Mouse (Mus musculus): ENCODE data around the gene Olfr800. TPM values are rescaled to one million over a fixed set of nuclear protein-coding genes. Genes with fewer than 3 reads are reported as not detected.

Olfr800 gene
- polyA plus RNA-seq, 2 experiments: not detected

DNA sequence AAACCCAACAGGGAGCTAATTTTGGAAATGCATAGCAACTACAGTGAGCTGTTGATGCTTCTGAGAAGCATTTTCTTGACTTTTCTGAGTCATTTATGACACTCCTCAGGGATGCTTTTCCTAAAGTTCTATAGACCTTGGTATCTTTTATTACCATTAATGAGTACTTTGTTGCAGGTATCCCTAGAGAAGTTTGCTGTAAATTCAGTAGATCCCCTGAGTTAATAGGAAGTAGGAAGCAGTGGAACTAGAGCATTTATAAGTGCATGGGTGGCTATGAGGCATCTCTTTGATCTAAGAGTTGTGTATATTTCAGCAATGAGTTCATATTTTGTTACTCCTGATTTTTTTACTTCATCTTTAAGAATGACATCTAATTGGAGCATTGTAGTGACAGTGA lies 45.4 kb downstream of the Olfr800 start, which contains the start of gene Olfr804:
Gene Olfr804 (plus strand): TSS at position 301 of the 400 bp plus-strand sequence.
- TF ChIP-seq CTCF (IDR thresholded peaks at IDR 0.05; ENCODE audit: low read depth) (no peak), EP300 (IDR thresholded peaks at IDR 0.05; ENCODE audit: low read depth) (no peak)
- no peak within 1 kb of the TSS for H3K27ac ChIP-seq
- no peak for ATAC-seq (ENCODE audit: insufficient read depth)
- H3K27me3 ChIP-seq (ENCODE audit: control insufficient read depth, insufficient read depth, low read length): no peaks in the 10 kb centered on the region
- no peaks in the 10 kb centered on the region for H3K36me3 ChIP-seq (replicated peaks; ENCODE audit: control insufficient read depth, insufficient read depth, low read depth)
- H3K4me2 ChIP-seq (ENCODE audit: low read depth): no peak within 1 kb of the TSS
- no peak within 1 kb of the TSS for H3K9ac ChIP-seq (replicated peaks)
- H3K4me3 ChIP-seq (ENCODE audit: insufficient read depth in 1 of 2, low read depth in 2 of 2, low read length in 2 of 2): no peak within 1 kb of the TSS
- no peak for DNase-seq (ENCODE audit: low read depth in 3 of 3, low spot score in 3 of 3)
- H3K9me3 ChIP-seq (ENCODE audit: control insufficient read depth, low read length): no peaks in the 10 kb centered on the region
- H3K4me1 ChIP-seq (replicated peaks; ENCODE audit: control insufficient read depth in 2 of 2, insufficient read depth in 2 of 2, low read length in 1 of 2): no peaks in the 10 kb centered on the region

Other genes with a start within 250 kb of the Olfr800 start
- not detected in 2 replicates for gene Olfr786, start 230.4 kb upstream of the Olfr800 start, polyA plus RNA-seq (2012; rRNA removed)
- not detected in 2 replicates for gene Olfr786, start 230.4 kb upstream of the Olfr800 start, polyA plus RNA-seq (2014; fragmentation: Nextera tagmentation; extraction: Ambion mirVana)
- not detected in 2 replicates for gene Olfr787, start 195.8 kb upstream of the Olfr800 start, polyA plus RNA-seq (2012; rRNA removed)
- gene Olfr787, start 195.8 kb upstream of the Olfr800 start, polyA plus RNA-seq (2014; fragmentation: Nextera tagmentation; extraction: Ambion mirVana): not detected in 2 replicates
- gene Olfr788, start 186.7 kb upstream of the Olfr800 start, polyA plus RNA-seq (2012; rRNA removed): not detected in 2 replicates
- not detected in 2 replicates for gene Olfr788, start 186.7 kb upstream of the Olfr800 start, polyA plus RNA-seq (2014; fragmentation: Nextera tagmentation; extraction: Ambion mirVana)
- gene Olfr789, start 172.9 kb upstream of the Olfr800 start, polyA plus RNA-seq (2012; rRNA removed): not detected in 2 replicates
- gene Olfr789, start 172.9 kb upstream of the Olfr800 start, polyA plus RNA-seq (2014; fragmentation: Nextera tagmentation; extraction: Ambion mirVana): not detected in 2 replicates
- gene Olfr790, start 159.2 kb upstream of the Olfr800 start, polyA plus RNA-seq (2012; rRNA removed): not detected in 2 replicates
- gene Olfr790, start 159.2 kb upstream of the Olfr800 start, polyA plus RNA-seq (2014; fragmentation: Nextera tagmentation; extraction: Ambion mirVana): not detected in 2 replicates
- not detected in 2 replicates for gene Olfr791, start 135.9 kb upstream of the Olfr800 start, polyA plus RNA-seq (2012; rRNA removed)
- not detected in 2 replicates for gene Olfr791, start 135.9 kb upstream of the Olfr800 start, polyA plus RNA-seq (2014; fragmentation: Nextera tagmentation; extraction: Ambion mirVana)
- not detected in 2 replicates for gene Olfr792, start 118.5 kb upstream of the Olfr800 start, polyA plus RNA-seq (2012; rRNA removed)
- not detected in 2 replicates for gene Olfr792, start 118.5 kb upstream of the Olfr800 start, polyA plus RNA-seq (2014; fragmentation: Nextera tagmentation; extraction: Ambion mirVana)
- not detected in 2 replicates for gene Olfr794, start 90.0 kb upstream of the Olfr800 start, polyA plus RNA-seq (2012; rRNA removed)
- gene Olfr794, start 90.0 kb upstream of the Olfr800 start, polyA plus RNA-seq (2014; fragmentation: Nextera tagmentation; extraction: Ambion mirVana): not detected in 2 replicates
- not detected in 2 replicates for gene Olfr796, start 45.1 kb upstream of the Olfr800 start, polyA plus RNA-seq (2012; rRNA removed)
- not detected in 2 replicates for gene Olfr796, start 45.1 kb upstream of the Olfr800 start, polyA plus RNA-seq (2014; fragmentation: Nextera tagmentation; extraction: Ambion mirVana)
- not detected in 2 replicates for gene Olfr798, start 29.8 kb upstream of the Olfr800 start, polyA plus RNA-seq (2012; rRNA removed)
- gene Olfr798, start 29.8 kb upstream of the Olfr800 start, polyA plus RNA-seq (2014; fragmentation: Nextera tagmentation; extraction: Ambion mirVana): not detected in 2 replicates
- not detected in 2 replicates for gene Olfr799, start 20.2 kb upstream of the Olfr800 start, polyA plus RNA-seq (2012; rRNA removed)
- not detected in 2 replicates for gene Olfr799, start 20.2 kb upstream of the Olfr800 start, polyA plus RNA-seq (2014; fragmentation: Nextera tagmentation; extraction: Ambion mirVana)
- not detected in 2 replicates for gene Olfr801, start 16.2 kb downstream of the Olfr800 start, polyA plus RNA-seq (2012; rRNA removed)
- not detected in 2 replicates for gene Olfr801, start 16.2 kb downstream of the Olfr800 start, polyA plus RNA-seq (2014; fragmentation: Nextera tagmentation; extraction: Ambion mirVana)
- gene Olfr802, start 30.5 kb downstream of the Olfr800 start, polyA plus RNA-seq (2012; rRNA removed): not detected in 2 replicates
- not detected in 2 replicates for gene Olfr802, start 30.5 kb downstream of the Olfr800 start, polyA plus RNA-seq (2014; fragmentation: Nextera tagmentation; extraction: Ambion mirVana)
- gene Olfr803, start 36.6 kb downstream of the Olfr800 start, polyA plus RNA-seq (2012; rRNA removed): not detected in 2 replicates
- gene Olfr803, start 36.6 kb downstream of the Olfr800 start, polyA plus RNA-seq (2014; fragmentation: Nextera tagmentation; extraction: Ambion mirVana): not detected in 2 replicates
- gene Olfr804, start 45.5 kb downstream of the Olfr800 start, polyA plus RNA-seq (2012; rRNA removed): not detected in 2 replicates
- gene Olfr804, start 45.5 kb downstream of the Olfr800 start, polyA plus RNA-seq (2014; fragmentation: Nextera tagmentation; extraction: Ambion mirVana): not detected in 2 replicates
- gene Olfr805, start 71.7 kb downstream of the Olfr800 start, polyA plus RNA-seq (2012; rRNA removed): not detected in 2 replicates
- gene Olfr805, start 71.7 kb downstream of the Olfr800 start, polyA plus RNA-seq (2014; fragmentation: Nextera tagmentation; extraction: Ambion mirVana): not detected in 2 replicates
- gene Olfr806, start 84.2 kb downstream of the Olfr800 start, polyA plus RNA-seq (2012; rRNA removed): not detected in 2 replicates
- gene Olfr806, start 84.2 kb downstream of the Olfr800 start, polyA plus RNA-seq (2014; fragmentation: Nextera tagmentation; extraction: Ambion mirVana): not detected in 2 replicates
- gene Olfr807, start 100.1 kb downstream of the Olfr800 start, polyA plus RNA-seq (2012; rRNA removed): not detected in 2 replicates
- not detected in 2 replicates for gene Olfr807, start 100.1 kb downstream of the Olfr800 start, polyA plus RNA-seq (2014; fragmentation: Nextera tagmentation; extraction: Ambion mirVana)
- not detected in 2 replicates for gene Olfr808, start 107.8 kb downstream of the Olfr800 start, polyA plus RNA-seq (2012; rRNA removed)
- not detected in 2 replicates for gene Olfr808, start 107.8 kb downstream of the Olfr800 start, polyA plus RNA-seq (2014; fragmentation: Nextera tagmentation; extraction: Ambion mirVana)
- gene Olfr809, start 116.9 kb downstream of the Olfr800 start, polyA plus RNA-seq (2012; rRNA removed): not detected in 2 replicates
- gene Olfr809, start 116.9 kb downstream of the Olfr800 start, polyA plus RNA-seq (2014; fragmentation: Nextera tagmentation; extraction: Ambion mirVana): not detected in 2 replicates
- gene Olfr810, start 137.2 kb downstream of the Olfr800 start, polyA plus RNA-seq (2012; rRNA removed): not detected in 2 replicates
- not detected in 2 replicates for gene Olfr810, start 137.2 kb downstream of the Olfr800 start, polyA plus RNA-seq (2014; fragmentation: Nextera tagmentation; extraction: Ambion mirVana)
- not detected in 2 replicates for gene Olfr811, start 146.7 kb downstream of the Olfr800 start, polyA plus RNA-seq (2012; rRNA removed)
- not detected in 2 replicates for gene Olfr811, start 146.7 kb downstream of the Olfr800 start, polyA plus RNA-seq (2014; fragmentation: Nextera tagmentation; extraction: Ambion mirVana)
- not detected in 2 replicates for gene Olfr812, start 188.4 kb downstream of the Olfr800 start, polyA plus RNA-seq (2012; rRNA removed)
- not detected in 2 replicates for gene Olfr812, start 188.4 kb downstream of the Olfr800 start, polyA plus RNA-seq (2014; fragmentation: Nextera tagmentation; extraction: Ambion mirVana)
- gene Olfr813, start 197.7 kb downstream of the Olfr800 start, polyA plus RNA-seq (2012; rRNA removed): not detected in 2 replicates
- gene Olfr813, start 197.7 kb downstream of the Olfr800 start, polyA plus RNA-seq (2014; fragmentation: Nextera tagmentation; extraction: Ambion mirVana): not detected in 2 replicates
- not detected in 2 replicates for gene Olfr814, start 222.2 kb downstream of the Olfr800 start, polyA plus RNA-seq (2012; rRNA removed)
- not detected in 2 replicates for gene Olfr814, start 222.2 kb downstream of the Olfr800 start, polyA plus RNA-seq (2014; fragmentation: Nextera tagmentation; extraction: Ambion mirVana)
- gene Olfr815, start 248.2 kb downstream of the Olfr800 start, polyA plus RNA-seq (2012; rRNA removed): not detected in 2 replicates
- gene Olfr815, start 248.2 kb downstream of the Olfr800 start, polyA plus RNA-seq (2014; fragmentation: Nextera tagmentation; extraction: Ambion mirVana): not detected in 2 replicates

All from liver, embryonic 14.5 days (tissue).